Mouse (Mus musculus) cerebellum, postnatal 10 days (tissue): ENCODE results near the gene Hba-x.
A peak's percentile ranks its signal among the peaks of the same experiment; 100 is the strongest.
"Not testable (repeated sequence)": the region's sequence is repeated elsewhere in the genome, so short reads cannot be mapped to it uniquely, and the experiment has no call there.

Experiments used
- DNase-seq, 2 experiments: peaks; one replicate each; pipeline ENCODE4 v3.0.0; 2021; ENCODE audit warnings: mixed read lengths in 2 of 2

The Hba-x gene

GRCm38 (mm10) chr11:32286695-32287492, 10.7 kb downstream of the Hba-x start, which contains the start of gene Hbq1b:
Gene Hbq1b, plus strand, starts transcription at chr11:32286965.
- peak; percentile 91 to 92 for DNase-seq

GRCm38 (mm10) chr11:32287493-32287825, 11.3 kb downstream of the Hba-x start:
- no peak for DNase-seq

GRCm38 (mm10) chr11:32292819-32293218, 16.6 kb downstream of the Hba-x start:
- not testable (repeated sequence) for DNase-seq

- DNase-seq: not testable (repeated sequence)
These were observed 17.3 kb downstream of the Hba-x start for GRCm38 (mm10) chr11:32293479-32293878.

- DNase-seq: not testable (repeated sequence)
These were observed 20.0 kb downstream of the Hba-x start, which contains the start of gene Hba-a2 for GRCm38 (mm10) chr11:32296203-32296602. Gene Hba-a2, plus strand, starts transcription at chr11:32296489.

- not testable (repeated sequence) for DNase-seq
These were observed 21.2 kb downstream of the Hba-x start for GRCm38 (mm10) chr11:32297417-32297816.

GRCm38 (mm10) chr11:32297866-32298531, 21.8 kb downstream of the Hba-x start:
- DNase-seq: no peak

- no peak for DNase-seq
These were observed 22.3 kb downstream of the Hba-x start for GRCm38 (mm10) chr11:32298532-32298918.

- DNase-seq: peak; percentile 82 to 85
These were observed 23.7 kb downstream of the Hba-x start, which contains the start of gene Hbq1a for GRCm38 (mm10) chr11:32299865-32300264. Gene Hbq1a, plus strand, starts transcription at chr11:32300069.

- peak in 1 of 2 experiments; percentile 16 for DNase-seq
These were observed 24.4 kb downstream of the Hba-x start for GRCm38 (mm10) chr11:32300279-32301267.

GRCm38 (mm10) chr11:32301506-32301905, 25.3 kb downstream of the Hba-x start:
- DNase-seq: no peak

- peak in 1 of 2 experiments; percentile 26 for DNase-seq
These were observed 26.7 kb downstream of the Hba-x start for GRCm38 (mm10) chr11:32302824-32303419.

GRCm38 (mm10) chr11:32303455-32303854, 27.3 kb downstream of the Hba-x start:
- DNase-seq: no peak

- DNase-seq: no peak
These were observed 30.8 kb downstream of the Hba-x start for GRCm38 (mm10) chr11:32307006-32307405.

- DNase-seq: no peak
These were observed 33.2 kb downstream of the Hba-x start for GRCm38 (mm10) chr11:32309446-32309845.

GRCm38 (mm10) chr11:32309928-32310327, 33.7 kb downstream of the Hba-x start:
- no peak for DNase-seq

GRCm38 (mm10) chr11:32316009-32316408, 39.8 kb downstream of the Hba-x start:
- DNase-seq: no peak

- DNase-seq: no peak
These were observed 44.5 kb downstream of the Hba-x start for GRCm38 (mm10) chr11:32320507-32321195.

GRCm38 (mm10) chr11:32321196-32321565, 45.0 kb downstream of the Hba-x start:
- DNase-seq: peak; percentile 80 to 82

GRCm38 (mm10) chr11:32324609-32325008, 48.4 kb downstream of the Hba-x start:
- DNase-seq: peak; percentile 95 to 97
